Mouse (Mus musculus): ENCODE data around the gene 4930523C07Rik. TPM values are rescaled to one million over a fixed set of nuclear protein-coding genes. Genes with fewer than 3 reads are reported as not detected.

4930523C07Rik gene
- polyA plus RNA-seq, 1 experiment from 2014 or later: 1.2 TPM

DNA sequence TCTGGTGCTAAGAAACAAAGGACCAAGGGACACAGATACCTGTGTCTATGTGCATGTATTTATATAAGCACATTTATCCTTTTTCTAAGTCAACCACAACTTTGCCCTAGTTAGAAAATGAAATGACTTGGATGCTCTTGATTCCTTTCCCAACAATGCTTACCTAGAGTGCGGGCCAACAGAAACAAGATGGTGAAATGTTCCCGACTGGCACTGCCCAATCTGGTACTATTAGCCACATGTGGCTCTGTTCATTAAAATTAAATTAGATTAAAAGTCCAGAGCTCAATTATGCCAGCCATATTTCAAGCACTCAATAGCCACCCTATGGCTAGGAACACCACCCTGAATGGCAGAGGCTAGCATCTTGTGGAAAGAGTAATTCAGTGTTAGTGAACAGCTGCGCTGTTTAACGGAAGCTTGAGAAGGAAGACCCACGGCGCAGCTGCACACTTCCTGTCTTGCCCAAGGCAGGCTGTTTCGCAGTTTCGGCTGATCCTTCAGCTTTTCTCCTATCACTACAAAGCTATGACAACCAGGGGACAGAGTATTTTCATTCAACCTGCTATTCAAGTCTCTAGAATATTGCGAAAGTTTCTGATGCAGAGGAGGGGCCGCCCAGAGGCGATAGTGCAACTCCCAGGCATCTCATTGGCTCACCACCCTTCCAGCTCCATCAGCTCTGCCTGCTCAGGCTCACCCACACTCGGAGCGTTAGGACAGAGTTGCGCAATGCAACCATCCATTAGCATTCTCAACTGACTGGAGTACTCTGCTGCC, 34.9 kb downstream of the 4930523C07Rik start:
- Histone ChIP-seq H3K9me3 (no peaks in the 10 kb centered on the region), H3K4me2 (replicated peaks) (no peak overlapping the region), H3K4me3 (replicated peaks) (no peak overlapping the region), H3K36me3 (no peaks in the 10 kb centered on the region), H3K4me1 (replicated peaks) (no peaks in the 10 kb centered on the region), H3K27ac (no peak overlapping the region), H3K9ac (replicated peaks) (no peak overlapping the region), H3K27me3 (no peaks in the 10 kb centered on the region)
- ATAC-seq: no peak
- 79% methylated on average over 14 of the region's 14 CpGs for WGBS

- Histone ChIP-seq H3K27me3 (no peaks in the 10 kb centered on the region), H3K36me3 (no peaks in the 10 kb centered on the region), H3K9me3 (no peaks in the 10 kb centered on the region), H3K4me3 (replicated peaks) (no peak overlapping the region), H3K9ac (replicated peaks) (no peak overlapping the region), H3K27ac (no peak overlapping the region), H3K4me2 (replicated peaks) (no peak overlapping the region), H3K4me1 (replicated peaks) (no peaks in the 10 kb centered on the region)
- 25% methylated on average over 2 of the region's 2 CpGs for WGBS
- ATAC-seq: peak; percentile 58
Observed at GRCm38 (mm10) chr1:160080800-160081436, 36.7 kb downstream of the 4930523C07Rik start.

- Histone ChIP-seq H3K4me3 (replicated peaks) (no peak overlapping the region), H3K27me3 (no peaks in the 10 kb centered on the region), H3K4me1 (replicated peaks) (no peaks in the 10 kb centered on the region), H3K4me2 (replicated peaks) (no peak overlapping the region), H3K9me3 (no peaks in the 10 kb centered on the region), H3K9ac (replicated peaks) (no peak overlapping the region), H3K27ac (no peak overlapping the region), H3K36me3 (no peaks in the 10 kb centered on the region)
- WGBS: 81% methylated on average over 1 of the region's 1 CpGs
- ATAC-seq: no peak
Observed at GRCm38 (mm10) chr1:160082647-160083046, 38.5 kb downstream of the 4930523C07Rik start.

GRCm38 (mm10) chr1:160084239-160084638, 40.1 kb downstream of the 4930523C07Rik start:
- Histone ChIP-seq H3K27me3 (no peaks in the 10 kb centered on the region), H3K4me3 (replicated peaks) (no peak overlapping the region), H3K4me2 (replicated peaks) (no peak overlapping the region), H3K9ac (replicated peaks) (no peak overlapping the region), H3K27ac (no peak overlapping the region), H3K4me1 (replicated peaks) (no peaks in the 10 kb centered on the region), H3K9me3 (no peaks in the 10 kb centered on the region), H3K36me3 (no peaks in the 10 kb centered on the region)
- no peak for ATAC-seq
- 76% methylated on average over 1 of the region's 1 CpGs for WGBS

DNA sequence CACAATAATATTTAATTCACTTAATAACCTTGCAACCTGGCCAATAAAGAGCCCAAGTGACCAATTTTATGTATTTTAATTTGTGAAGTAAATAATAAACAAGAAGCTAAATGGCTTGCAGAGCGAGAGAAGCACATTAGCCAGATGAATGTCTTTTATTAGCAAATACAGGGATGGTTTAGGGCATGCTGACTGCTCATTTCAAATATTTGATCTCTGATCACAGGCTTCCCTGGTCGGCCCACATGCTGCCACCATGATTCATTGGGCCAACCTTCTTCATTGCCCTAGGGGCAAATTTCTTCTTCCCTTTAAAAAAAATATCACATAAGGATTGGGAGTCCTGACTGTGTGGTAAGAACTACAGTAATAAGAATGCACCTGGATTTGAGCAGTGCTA, 42.5 kb downstream of the 4930523C07Rik start:
- WGBS: 88% methylated on average over 2 of the region's 2 CpGs

DNA sequence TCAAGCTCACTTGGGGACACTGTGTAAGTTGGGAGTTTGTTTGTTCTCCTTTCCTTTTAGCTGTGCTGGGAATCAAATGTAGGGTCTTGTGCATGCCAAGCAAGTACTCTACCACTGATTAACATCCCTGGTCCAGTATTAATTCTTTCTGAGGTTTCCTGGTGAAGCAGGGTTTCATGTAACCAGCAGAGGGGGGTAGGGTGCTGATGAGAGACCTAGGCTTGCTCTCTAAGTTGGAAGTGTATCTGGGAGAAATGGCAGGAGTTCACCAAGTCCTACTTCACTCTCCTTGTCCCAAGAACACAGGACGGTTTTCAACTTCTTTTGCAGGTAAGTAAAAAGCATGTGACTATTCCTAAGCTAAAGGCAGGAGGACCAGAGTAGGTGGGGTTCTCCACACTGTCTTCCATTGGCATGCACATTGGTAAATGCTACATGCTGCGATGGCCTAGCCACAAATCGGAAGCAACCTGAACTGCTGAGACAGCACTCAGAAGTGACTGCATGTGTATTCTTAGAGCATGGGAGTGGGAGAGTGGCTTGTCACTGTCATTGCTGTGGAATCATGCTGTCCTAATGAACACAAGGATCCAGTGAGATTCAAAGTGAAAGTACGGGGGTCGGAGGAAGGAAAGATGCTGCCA, 55.6 kb downstream of the 4930523C07Rik start:
- 90% methylated on average over 5 of the region's 5 CpGs for WGBS
- Histone ChIP-seq H3K4me3 (replicated peaks) (no peak overlapping the region), H3K4me1 (replicated peaks) (no peaks in the 10 kb centered on the region), H3K36me3 (no peaks in the 10 kb centered on the region), H3K27ac (no peak overlapping the region), H3K9me3 (no peaks in the 10 kb centered on the region), H3K4me2 (replicated peaks) (no peak overlapping the region), H3K27me3 (no peaks in the 10 kb centered on the region), H3K9ac (replicated peaks) (no peak overlapping the region)
- no peak for ATAC-seq

More for the DNA sequence above, 42.5 kb downstream of the 4930523C07Rik start:
- H3K27ac ChIP-seq: no peak overlapping the region
- H3K9ac ChIP-seq (replicated peaks): no peak overlapping the region
- H3K27me3 ChIP-seq: no peaks in the 10 kb centered on the region
- ATAC-seq: no peak
- H3K9me3 ChIP-seq: no peaks in the 10 kb centered on the region
- H3K4me1 ChIP-seq (replicated peaks): no peaks in the 10 kb centered on the region
- H3K36me3 ChIP-seq: no peaks in the 10 kb centered on the region
- no peak overlapping the region for H3K4me3 ChIP-seq (replicated peaks)
- no peak overlapping the region for H3K4me2 ChIP-seq (replicated peaks)

GRCm38 (mm10) chr1:160100996-160101395, 56.8 kb downstream of the 4930523C07Rik start:
- WGBS: 82% methylated on average over 5 of the region's 5 CpGs
- no peak overlapping the region for H3K9ac ChIP-seq (replicated peaks)
- H3K27me3 ChIP-seq: no peaks in the 10 kb centered on the region
- no peak overlapping the region for H3K27ac ChIP-seq
- H3K4me1 ChIP-seq (replicated peaks): no peaks in the 10 kb centered on the region
- H3K9me3 ChIP-seq: no peaks in the 10 kb centered on the region
- no peak overlapping the region for H3K4me2 ChIP-seq (replicated peaks)
- no peak overlapping the region for H3K4me3 ChIP-seq (replicated peaks)
- no peak for ATAC-seq
- H3K36me3 ChIP-seq: no peaks in the 10 kb centered on the region

- no peak for ATAC-seq
- Histone ChIP-seq H3K4me1 (replicated peaks) (no peaks in the 10 kb centered on the region), H3K9me3 (no peaks in the 10 kb centered on the region), H3K36me3 (no peaks in the 10 kb centered on the region), H3K4me2 (replicated peaks) (no peak overlapping the region), H3K27ac (no peak overlapping the region), H3K27me3 (no peaks in the 10 kb centered on the region), H3K9ac (replicated peaks) (no peak overlapping the region), H3K4me3 (replicated peaks) (no peak overlapping the region)
- 91% methylated on average over 5 of the region's 5 CpGs for WGBS
Observed at GRCm38 (mm10) chr1:160105426-160105825, 61.2 kb downstream of the 4930523C07Rik start.

- no peak overlapping the region for H3K27ac ChIP-seq
- WGBS: 79% methylated on average over 2 of the region's 2 CpGs
- no peak overlapping the region for H3K9ac ChIP-seq (replicated peaks)
- no peaks in the 10 kb centered on the region for H3K27me3 ChIP-seq
- H3K9me3 ChIP-seq: no peaks in the 10 kb centered on the region
- H3K4me2 ChIP-seq (replicated peaks): no peak overlapping the region
- no peaks in the 10 kb centered on the region for H3K36me3 ChIP-seq
- no peak for ATAC-seq
- no peak overlapping the region for H3K4me3 ChIP-seq (replicated peaks)
- H3K4me1 ChIP-seq (replicated peaks): no peaks in the 10 kb centered on the region
Observed at GRCm38 (mm10) chr1:160108604-160109003, 64.4 kb downstream of the 4930523C07Rik start.

- WGBS: 74% methylated on average over 2 of the region's 2 CpGs
- Histone ChIP-seq H3K4me1 (replicated peaks) (no peaks in the 10 kb centered on the region), H3K27ac (no peak overlapping the region), H3K4me3 (replicated peaks) (no peak overlapping the region), H3K9ac (replicated peaks) (no peak overlapping the region), H3K9me3 (no peaks in the 10 kb centered on the region), H3K4me2 (replicated peaks) (no peak overlapping the region), H3K36me3 (no peaks in the 10 kb centered on the region), H3K27me3 (no peaks in the 10 kb centered on the region)
- ATAC-seq: no peak
Observed at GRCm38 (mm10) chr1:160123957-160124356, 79.8 kb downstream of the 4930523C07Rik start.

All from midbrain, embryonic 13.5 days (tissue).